Mouse (Mus musculus) cerebellum, adult 9-10 months (tissue): ENCODE measurements around the gene Fuom.

ENCODE experiments used
- DNase-seq: peaks from one replicate; pipeline ENCODE4 v3.0.0; 2022

Gene Fuom

DNA sequence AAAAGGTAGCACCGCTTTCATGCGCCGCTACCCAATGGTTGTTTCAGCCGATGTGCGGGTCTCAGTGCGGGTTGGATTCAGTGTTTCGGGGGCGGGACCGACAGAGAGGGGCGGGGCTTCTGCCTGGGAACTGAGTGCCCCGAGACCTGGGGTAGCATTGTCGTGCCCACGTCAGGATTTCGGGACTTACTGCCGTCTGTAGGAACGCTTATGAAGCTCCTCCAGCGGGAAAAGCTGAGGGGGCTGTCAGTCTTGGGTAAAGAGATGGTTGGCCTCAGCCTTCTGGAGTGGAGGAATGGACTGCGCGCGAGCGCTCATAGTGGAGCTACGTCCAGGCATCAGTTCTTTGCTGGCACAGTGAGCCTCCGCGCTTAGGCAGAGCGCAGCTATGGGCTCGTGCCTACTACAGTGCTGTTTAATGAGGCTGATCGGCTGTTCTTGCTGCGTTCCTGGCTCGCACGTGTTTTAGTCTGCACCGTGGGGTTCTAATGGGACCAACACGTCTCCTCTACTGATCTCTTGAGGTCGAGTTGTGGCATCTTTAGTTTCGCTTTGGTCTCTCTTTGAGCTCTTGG lies 53.0 kb downstream of the Fuom start:
- DNase-seq: no peak

DNA sequence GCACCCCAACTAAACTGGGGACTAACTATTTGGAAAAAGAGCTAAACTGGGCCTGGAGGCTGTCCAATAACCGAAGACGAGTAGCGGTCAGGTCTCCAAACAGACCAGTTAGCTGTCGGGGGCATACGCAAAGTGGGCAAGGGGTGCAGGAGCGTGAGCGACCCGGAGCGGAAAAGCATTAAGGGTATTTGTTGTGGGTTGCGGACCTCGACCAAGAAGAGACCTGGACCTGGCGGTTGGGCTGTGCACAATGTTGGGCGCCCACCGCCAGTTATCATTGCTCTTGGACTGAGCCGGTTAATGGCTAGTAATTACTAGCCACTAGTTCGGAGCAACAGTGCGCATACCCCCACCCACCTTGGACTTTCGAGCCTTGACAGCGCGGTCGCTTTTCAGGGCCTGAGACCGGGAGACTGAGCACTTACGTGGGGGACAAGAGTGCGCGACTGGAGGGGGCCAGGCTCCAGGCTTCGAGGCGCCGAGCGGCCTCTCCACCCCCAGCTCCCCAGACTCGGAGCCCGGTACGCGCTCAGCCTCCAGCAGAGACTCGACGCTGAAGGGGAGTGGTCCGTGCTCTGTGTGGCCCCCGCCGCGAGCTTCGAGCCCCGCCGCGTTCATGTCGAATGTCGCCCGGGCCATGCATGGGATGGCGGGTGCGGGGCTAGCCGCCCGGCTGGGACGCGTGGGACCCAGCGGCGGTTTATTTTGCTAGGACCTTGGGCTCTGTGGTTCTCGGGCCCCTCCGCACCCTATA lies 53.7 kb downstream of the Fuom start, which contains the start of gene Msx3:
Gene Msx3 (minus strand): TSS at position 729 of the 754 bp plus-strand sequence.
- DNase-seq: no peak

DNA sequence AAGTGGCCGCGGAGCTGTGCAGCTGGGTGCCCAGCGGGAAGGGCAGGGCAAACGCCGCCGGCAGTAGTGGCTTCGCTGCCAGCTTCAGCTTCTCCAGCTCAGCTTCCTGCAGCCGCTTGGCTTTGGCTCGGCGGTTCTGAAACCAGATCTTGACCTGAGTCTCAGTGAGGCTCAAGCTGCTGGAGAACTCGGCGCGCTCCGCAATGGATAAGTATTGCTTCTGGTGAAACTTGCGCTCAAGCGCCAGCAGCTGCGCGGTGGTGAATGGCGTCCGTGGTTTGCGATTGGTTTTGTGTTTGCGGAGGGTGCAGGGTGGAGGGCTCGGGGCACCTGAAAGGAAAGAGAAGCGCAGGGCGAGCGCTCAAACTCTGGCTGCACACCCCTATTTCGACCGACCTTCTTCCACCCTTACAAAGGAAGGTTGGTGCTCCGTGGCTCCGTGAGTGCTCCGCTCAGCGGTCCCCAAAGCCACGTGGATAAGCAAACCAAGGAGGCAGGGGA lies 54.4 kb downstream of the Fuom start:
- no peak for DNase-seq
